ENCODE assay signal across 21 mouse cellular contexts in the genomic region with DNA sequence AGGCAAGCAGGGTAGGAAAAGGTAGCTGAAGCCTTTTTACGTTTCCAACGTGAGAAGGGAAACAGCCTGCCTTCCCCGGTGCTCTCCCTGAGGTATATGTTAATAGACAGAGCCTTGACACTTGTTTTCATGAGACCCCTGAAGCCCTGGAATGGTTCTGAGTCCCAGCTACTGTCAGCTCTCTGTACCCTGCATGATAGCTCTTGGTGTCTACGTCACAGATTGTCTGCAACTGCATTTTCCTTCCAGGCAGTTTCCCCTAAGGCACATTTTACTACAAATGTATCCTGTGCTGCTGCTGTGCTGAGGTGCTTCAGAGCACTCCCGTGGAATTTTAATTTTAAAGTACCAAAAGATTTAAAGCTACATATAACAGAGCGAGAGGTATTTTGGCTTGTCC.
DNase-seq lines count a peak whose midpoint lies in the region; ATAC-seq lines count a peak whose summit lies in the region.
"Had no signal": no experiment of that assay in that cellular context is flagged by ENCODE, and none has a peak within 500 bp of the region (broad histone marks: within the 10 kb centered on the region; RNA-seq: fewer than 3 reads in every experiment).

No protein-coding gene starts in this region.

- no peak overlapping the region for H3K9ac ChIP-seq in hindbrain, embryonic 14.5 days
- H3K9ac ChIP-seq in neural tube, embryonic 13.5 days = no peak overlapping the region
- no peak overlapping the region; the same call in 1 of the 2 replicates for H3K9ac ChIP-seq in midbrain, embryonic 15.5 days
- H3K9ac ChIP-seq: forebrain, embryonic 12.5 days had no signal

- H3K4me1 ChIP-seq in hindbrain, embryonic 14.5 days (replicated peaks; ENCODE audit: control insufficient read depth, insufficient read depth, low read length) = peaks cover 15% of the 10 kb centered on the region; the same call in 1 of the 2 replicates
- H3K4me1 ChIP-seq in hindbrain, embryonic 10.5 days (replicated peaks) = no peaks in the 10 kb centered on the region
- H3K4me1 ChIP-seq in neural tube, embryonic 13.5 days (replicated peaks) = peaks cover 23% of the 10 kb centered on the region
- H3K4me1 ChIP-seq in midbrain, embryonic 15.5 days = peaks cover 21% of the 10 kb centered on the region

- WGBS in hindbrain, embryonic 14.5 days = 54% methylated on average over 6 of the region's 6 CpGs
- 81% methylated on average over 6 of the region's 6 CpGs for WGBS in hindbrain, embryonic 10.5 days
- 53% methylated on average over 6 of the region's 6 CpGs for WGBS in neural tube, embryonic 13.5 days
- WGBS in midbrain, embryonic 15.5 days = 53% methylated on average over 6 of the region's 6 CpGs

- no peak overlapping the region for H3K4me2 ChIP-seq in hindbrain, embryonic 14.5 days (replicated peaks)
- H3K4me2 ChIP-seq in neural tube, embryonic 13.5 days = no peak overlapping the region
- H3K4me2 ChIP-seq in midbrain, embryonic 15.5 days = no peak overlapping the region
- H3K4me2 ChIP-seq: forebrain, embryonic 12.5 days; heart, embryonic 12.5 days had no signal

- ATAC-seq in hindbrain, embryonic 14.5 days (ENCODE audit: low FRiP score) = 0 out of 2 replicates have a peak, but pooled peaks have one; percentile 40
- no peak for ATAC-seq in neural tube, embryonic 13.5 days (ENCODE audit: low read depth)
- ATAC-seq in midbrain, embryonic 15.5 days (replicated peaks) = 0 out of 2 replicates have a peak, but pooled peaks have one; percentile 67
- ATAC-seq: inflammation-experienced regulatory T-cells, adult 6 months; lung, postnatal 0 days had no signal

- DNase-seq in hindbrain, embryonic 14.5 days (ENCODE audit: low spot score) = no peak
- DNase-seq in hindbrain, embryonic 10.5 days (ENCODE audit: low spot score) = no peak
- DNase-seq in neural tube, embryonic 10.5 days (ENCODE audit: extremely low spot score, low spot score) = no peak
- no peak for DNase-seq in ovary, adult 18-20 months (ENCODE audit: low spot score)
- DNase-seq in right cerebral cortex, postnatal 10 days (ENCODE audit: low spot score in 2 of 2) = no peak
- DNase-seq: adrenal gland, adult 2 months; gastrocnemius, postnatal 25 days; heart, adult 18-20 months; heart, postnatal 10 days; kidney, adult 18-20 months; thymus, adult 18-20 months; thymus, postnatal 4 days had no signal

- no peaks in the 10 kb centered on the region for H3K36me3 ChIP-seq in hindbrain, embryonic 14.5 days (replicated peaks; ENCODE audit: control insufficient read depth, insufficient read depth)
- no peaks in the 10 kb centered on the region for H3K36me3 ChIP-seq in hindbrain, embryonic 10.5 days
- H3K36me3 ChIP-seq in neural tube, embryonic 13.5 days = no peaks in the 10 kb centered on the region
- no peaks in the 10 kb centered on the region for H3K36me3 ChIP-seq in midbrain, embryonic 15.5 days (replicated peaks)
- H3K36me3 ChIP-seq: forebrain, embryonic 12.5 days had no signal

- H3K27me3 ChIP-seq in hindbrain, embryonic 14.5 days (ENCODE audit: control insufficient read depth, insufficient read depth, low read length) = no peaks in the 10 kb centered on the region
- no peaks in the 10 kb centered on the region for H3K27me3 ChIP-seq in hindbrain, embryonic 10.5 days (ENCODE audit: insufficient read depth, poor library complexity, severe bottlenecking)
- no peaks in the 10 kb centered on the region for H3K27me3 ChIP-seq in neural tube, embryonic 13.5 days
- H3K27me3 ChIP-seq in midbrain, embryonic 15.5 days (replicated peaks) = no peaks in the 10 kb centered on the region
- H3K27me3 ChIP-seq: forebrain, embryonic 12.5 days; heart, embryonic 12.5 days had no signal

- H3K27ac ChIP-seq in hindbrain, embryonic 14.5 days = peak overlapping the region; percentile 77
- no peak overlapping the region for H3K27ac ChIP-seq in hindbrain, embryonic 10.5 days
- H3K27ac ChIP-seq in neural tube, embryonic 13.5 days (replicated peaks) = peak overlapping the region; percentile 73
- H3K27ac ChIP-seq in midbrain, embryonic 15.5 days = peak overlapping the region; percentile 71
- H3K27ac ChIP-seq: forebrain, embryonic 12.5 days; kidney, postnatal 0 days; macrophage had no signal

- H3K4me3 ChIP-seq in hindbrain, embryonic 14.5 days (replicated peaks; ENCODE audit: low read length) = no peak overlapping the region
- H3K4me3 ChIP-seq in hindbrain, embryonic 10.5 days = no peak overlapping the region
- no peak overlapping the region for H3K4me3 ChIP-seq in neural tube, embryonic 13.5 days
- H3K4me3 ChIP-seq in midbrain, embryonic 15.5 days = no peak overlapping the region
- H3K4me3 ChIP-seq: forebrain, embryonic 12.5 days; heart, embryonic 12.5 days; myocyte had no signal

- no peaks in the 10 kb centered on the region for H3K9me3 ChIP-seq in hindbrain, embryonic 14.5 days (ENCODE audit: control insufficient read depth, low read length)
- H3K9me3 ChIP-seq in hindbrain, embryonic 10.5 days = no peaks in the 10 kb centered on the region
- H3K9me3 ChIP-seq in neural tube, embryonic 13.5 days = no peaks in the 10 kb centered on the region
- no peaks in the 10 kb centered on the region for H3K9me3 ChIP-seq in midbrain, embryonic 15.5 days
- H3K9me3 ChIP-seq: forebrain, embryonic 12.5 days; heart, embryonic 12.5 days had no signal
